Mouse (Mus musculus) heart, adult 2 months (tissue): ENCODE data around the gene Fam83c. TPM values are rescaled to one million over a fixed set of nuclear protein-coding genes. Genes with fewer than 3 reads are reported as not detected.
A peak's percentile ranks its signal among the peaks of the same experiment; 100 is the strongest.

ENCODE experiments used
- DNase-seq, 2 experiments: peaks; one replicate each; pipeline ENCODE4 v3.0.0; 2021
- H3K27ac ChIP-seq: fragments of 200-600 bp; 2 replicates; pipeline ENCODE4 v1.8.1; 2022
- H3K27me3 ChIP-seq: fragments of 200-500 bp; 2 replicates; pipeline ENCODE4 v1.6.1; 2012; ENCODE audit warnings: mild to moderate bottlenecking, low read length, inconsistent platforms, mixed read lengths; ENCODE audit not compliant: control insufficient read depth, insufficient read depth
- H3K36me3 ChIP-seq: fragments of 200-500 bp; 2 replicates; pipeline ENCODE4 v1.6.1; 2012; ENCODE audit warnings: low read length, inconsistent platforms; ENCODE audit not compliant: control insufficient read depth, insufficient read depth
- H3K4me1 ChIP-seq: fragments of 200-500 bp; 2 replicates; pipeline ENCODE4 v1.6.1; 2011; ENCODE audit warnings: low read length; ENCODE audit not compliant: control insufficient read depth, insufficient read depth
- H3K4me3 ChIP-seq: fragments of 200-600 bp; 2 replicates; pipeline ENCODE4 v1.8.1; 2022
- H3K79me2 ChIP-seq: fragments of 200-500 bp; replicated peaks from 2 replicates; pipeline ENCODE4 v1.6.1; 2012; ENCODE audit warnings: mild to moderate bottlenecking, inconsistent platforms, low read length, moderate library complexity, mixed read lengths; ENCODE audit not compliant: control insufficient read depth, insufficient read depth
- H3K9ac ChIP-seq: fragments of 200-500 bp; 2 replicates; pipeline ENCODE4 v1.6.1; 2012; ENCODE audit warnings: low read depth, mild to moderate bottlenecking, control low read depth, inconsistent platforms, low read length, mixed read lengths
- CTCF ChIP-seq: fragments of 200-600 bp; IDR thresholded peaks from 2 replicates; pipeline ENCODE4 v1.8.1; 2022; ENCODE audit warnings: antibody characterized with exemption, mild to moderate bottlenecking, moderate library complexity
- EP300 ChIP-seq: fragments of 200-500 bp; IDR thresholded peaks from 2 replicates; pipeline ENCODE4 v1.6.1; 2011; ENCODE audit warnings: low read depth, low read length, control low read depth; ENCODE audit not compliant: insufficient read depth
- POLR2A ChIP-seq: fragments of 200-500 bp; IDR thresholded peaks from 2 replicates; pipeline ENCODE4 v1.6.1; 2011; ENCODE audit warnings: mild to moderate bottlenecking, low read depth, low read length, control low read depth; ENCODE audit not compliant: insufficient read depth
- WGBS: fragments of 180-500 bp; shearing (Covaris S2); methylation state at CpG from one replicate; pipeline ENCODE4 v1.1.7; 2018; 5-methylcytosine and 5-hydroxymethylcytosine counted together
- intact Hi-C: fragments of 180-260 bp; cut with DNase I; formaldehyde crosslinking; loops from one replicate; pipeline ENCODE4 v1.15.1; 2025
- polyA plus RNA-seq: library from polyadenylated mRNA; depleted of rRNA; stranded (reverse); fragments of >200 nt; gene quantifications from 2 replicates; pipeline ENCODE4 v1.2.3, GENCODE M21; 2012
- total RNA-seq, 2 experiments: library from RNA; stranded (reverse); gene quantifications; 2 replicates each; pipeline ENCODE4 v1.2.3; 2021

The Fam83c gene
- total and polyA plus RNA-seq, 3 experiments = not detected

DNA sequence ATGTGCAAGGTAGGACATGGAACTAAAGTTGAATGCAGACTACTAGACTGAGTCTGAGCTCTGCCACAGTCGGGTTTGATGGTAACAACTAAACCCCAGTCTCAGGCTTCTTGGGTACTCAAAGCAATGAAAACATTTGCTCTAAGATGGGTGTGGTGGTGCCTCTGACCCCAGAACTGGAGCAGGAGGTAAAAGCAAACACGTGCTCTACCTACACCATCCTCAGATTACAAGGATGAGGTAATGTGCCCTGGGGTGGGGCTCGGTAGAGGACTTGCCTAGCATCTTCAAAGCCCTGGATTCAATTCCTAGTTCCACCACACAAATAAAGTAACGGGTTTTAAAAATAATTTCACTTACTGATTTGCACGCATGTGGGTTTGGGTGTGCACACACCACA, 17.9 kb upstream of the Fam83c start:
- Histone ChIP-seq H3K27ac (no peak overlapping the region), H3K9ac (no peak overlapping the region), H3K27me3 (no peaks in the 10 kb centered on the region), H3K79me2 (no peaks in the 10 kb centered on the region), H3K4me1 (no peaks in the 10 kb centered on the region), H3K36me3 (no peaks in the 10 kb centered on the region), H3K4me3 (no peak overlapping the region)
- no peak for DNase-seq
- intact Hi-C loops = no loop called here
- WGBS = 93% methylated on average over 5 of the region's 5 CpGs
- TF ChIP-seq EP300 (no peak), CTCF (no peak), POLR2A (no peak)

DNA sequence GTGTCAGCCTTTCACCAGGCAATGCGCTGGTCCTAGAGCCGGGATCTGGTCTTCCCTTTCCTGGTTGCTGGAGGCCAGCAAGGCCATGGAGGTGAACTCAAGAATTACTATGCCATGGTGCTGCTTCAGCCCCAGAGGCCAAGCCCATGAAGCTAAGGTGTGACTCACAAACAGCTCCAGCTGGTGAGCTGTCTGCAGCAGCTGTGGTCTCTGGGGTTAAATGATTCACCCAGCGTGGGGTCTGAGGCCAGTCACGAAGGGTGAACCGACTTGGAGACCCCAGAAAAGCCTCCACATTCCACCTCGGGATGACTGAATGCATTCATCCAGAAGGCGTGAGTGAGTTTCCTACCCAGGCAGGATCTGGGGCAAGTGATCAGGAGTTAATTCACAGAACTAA, 15.5 kb upstream of the Fam83c start:
- no peaks in the 10 kb centered on the region for H3K4me1 ChIP-seq
- 82% methylated on average over 7 of the region's 7 CpGs for WGBS
- no peaks in the 10 kb centered on the region for H3K36me3 ChIP-seq
- no peak overlapping the region for H3K9ac ChIP-seq
- DNase-seq = no peak
- no peak overlapping the region for H3K27ac ChIP-seq
- no peaks in the 10 kb centered on the region for H3K79me2 ChIP-seq
- no peaks in the 10 kb centered on the region for H3K27me3 ChIP-seq
- TF ChIP-seq EP300 (no peak), POLR2A (no peak), CTCF (no peak)
- H3K4me3 ChIP-seq = no peak overlapping the region
- intact Hi-C loops = no loop called here

DNA sequence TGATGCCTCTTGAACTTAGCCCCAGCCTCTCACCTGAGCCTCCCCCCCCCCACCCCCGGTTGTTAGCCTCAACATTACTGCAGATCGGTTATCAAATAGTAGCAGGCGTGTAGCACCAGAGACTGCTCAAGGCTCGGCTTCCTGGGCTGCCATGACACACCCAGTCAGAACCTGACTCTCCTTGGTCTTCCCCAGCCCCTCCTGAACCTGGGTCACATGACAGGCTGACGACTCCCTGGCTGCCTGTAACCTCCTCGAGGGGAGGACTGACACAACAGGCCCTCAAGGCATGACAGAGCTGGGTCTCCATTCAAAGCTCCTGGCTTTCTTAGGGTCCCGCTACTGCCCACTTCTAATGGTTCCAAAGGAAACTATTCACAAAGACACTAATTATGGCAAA, 14.8 kb upstream of the Fam83c start:
- WGBS = 64% methylated on average over 7 of the region's 7 CpGs

DNA sequence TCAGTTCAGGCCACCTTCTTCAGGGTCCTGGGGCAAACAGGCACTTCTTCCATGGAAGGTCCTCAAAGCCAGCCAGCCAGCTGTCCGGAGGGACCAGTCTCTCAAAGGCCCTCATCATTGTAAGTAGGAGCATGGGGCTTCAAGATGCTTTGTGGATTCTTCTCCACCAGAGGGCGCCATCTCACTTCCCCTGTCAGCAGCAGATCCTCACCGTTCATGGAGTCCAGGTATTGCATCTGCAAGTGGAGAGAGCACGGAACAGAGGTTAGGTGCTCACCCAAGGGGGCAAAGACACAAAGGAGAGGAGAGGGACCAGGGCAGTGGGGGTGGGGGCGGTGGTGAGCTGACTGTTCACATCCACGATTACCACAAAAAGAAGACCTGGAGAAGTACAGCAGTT, 13.6 kb upstream of the Fam83c start:
- Histone ChIP-seq H3K9ac (no peak overlapping the region), H3K27me3 (no peaks in the 10 kb centered on the region), H3K4me3 (no peak overlapping the region), H3K79me2 (no peaks in the 10 kb centered on the region), H3K4me1 (no peaks in the 10 kb centered on the region), H3K36me3 (no peaks in the 10 kb centered on the region), H3K27ac (no peak overlapping the region)
- TF ChIP-seq EP300 (no peak), CTCF (peak; percentile 81)
- intact Hi-C loops = loop anchor here (1.0 kb wide), 1 partner anchor 98 kb away; no protein-coding TSS in a partner anchor
- 32% methylated on average over 6 of the region's 6 CpGs for WGBS
- peak; percentile 66 to 70 for DNase-seq

More for the DNA sequence above, 14.8 kb upstream of the Fam83c start:
- TF ChIP-seq CTCF = no peak
- TF ChIP-seq POLR2A = no peak
- no peak for TF ChIP-seq EP300
- no peak for DNase-seq
- no peak overlapping the region for H3K4me3 ChIP-seq
- no peak overlapping the region for H3K27ac ChIP-seq
- no peak overlapping the region for H3K9ac ChIP-seq
- no peaks in the 10 kb centered on the region for H3K27me3 ChIP-seq
- no peaks in the 10 kb centered on the region for H3K4me1 ChIP-seq
- intact Hi-C loops = no loop called here
- H3K36me3 ChIP-seq = no peaks in the 10 kb centered on the region
- no peaks in the 10 kb centered on the region for H3K79me2 ChIP-seq

DNA sequence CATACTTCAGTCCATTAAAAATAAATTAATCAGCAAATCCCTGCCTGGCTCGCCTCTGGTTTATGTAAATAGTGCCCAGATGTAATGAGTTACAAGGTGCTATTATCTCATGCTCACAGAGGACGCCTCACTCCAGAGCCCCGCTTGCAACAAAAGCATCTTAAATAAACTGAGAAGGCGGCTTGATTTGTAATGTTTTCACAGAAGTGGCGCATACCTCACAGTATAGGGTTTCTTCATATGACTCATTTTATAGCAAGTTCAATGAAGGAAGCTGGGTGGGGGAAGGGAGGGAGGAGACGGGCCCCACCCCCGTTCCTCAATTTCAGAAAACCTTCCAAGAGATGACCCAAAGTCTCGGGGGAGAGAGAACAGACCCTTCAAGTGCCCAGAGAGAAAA, 12.3 kb upstream of the Fam83c start:
- 84% methylated on average over 8 of the region's 8 CpGs for WGBS
- H3K36me3 ChIP-seq = no peaks in the 10 kb centered on the region
- no peak overlapping the region for H3K27ac ChIP-seq
- H3K4me3 ChIP-seq = no peak overlapping the region
- no peaks in the 10 kb centered on the region for H3K4me1 ChIP-seq
- DNase-seq = no peak
- no peak for TF ChIP-seq EP300
- H3K9ac ChIP-seq = no peak overlapping the region
- H3K79me2 ChIP-seq = no peaks in the 10 kb centered on the region
- no peaks in the 10 kb centered on the region for H3K27me3 ChIP-seq
- intact Hi-C loops = no loop called here

DNA sequence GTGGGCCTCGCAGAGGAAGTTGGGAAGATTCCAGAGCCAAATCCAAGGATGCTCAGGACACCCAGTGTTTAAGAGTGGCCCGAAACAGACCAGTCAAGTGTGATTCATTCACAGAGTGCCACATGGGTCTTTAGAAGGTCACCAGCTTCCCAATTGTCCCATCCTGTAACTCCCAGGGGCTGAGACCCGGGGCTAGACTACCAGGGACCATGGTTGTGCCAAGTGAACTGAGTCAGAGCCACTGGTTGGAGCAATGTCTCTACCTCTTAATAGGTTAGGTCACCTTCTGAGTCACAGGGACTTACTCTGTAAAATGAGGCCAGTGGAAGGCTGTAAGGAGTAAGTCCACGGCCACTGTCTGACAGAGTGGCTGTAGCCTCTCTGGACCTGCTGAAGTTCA, 4.3 kb upstream of the Fam83c start:
- DNase-seq = no peak
- Histone ChIP-seq H3K36me3 (no peaks in the 10 kb centered on the region), H3K4me3 (no peak overlapping the region), H3K79me2 (no peaks in the 10 kb centered on the region), H3K27ac (no peak overlapping the region), H3K4me1 (no peaks in the 10 kb centered on the region), H3K9ac (no peak overlapping the region), H3K27me3 (no peaks in the 10 kb centered on the region)
- TF ChIP-seq EP300 = no peak
- TF ChIP-seq CTCF = no peak
- TF ChIP-seq POLR2A = no peak
- 75% methylated on average over 4 of the region's 4 CpGs for WGBS
- intact Hi-C loops = no loop called here
